ENCODE assay signal across 14 mouse cellular contexts in genomic region chr8:122520611-122521010, GRCm38 (mm10). TPM values are rescaled to one million over a fixed set of nuclear protein-coding genes. Genes with fewer than 3 reads are reported as not detected.
DNase-seq lines count a peak whose midpoint lies in the region; ATAC-seq lines count a peak whose summit lies in the region.
"Had no signal": no experiment of that assay in that cellular context is flagged by ENCODE, and none has a peak within 500 bp of the region (broad histone marks: within the 10 kb centered on the region; RNA-seq: fewer than 3 reads in every experiment).

No protein-coding gene starts in this region.

- H3K27me3 ChIP-seq in heart, embryonic 12.5 days (replicated peaks) = no peaks in the 10 kb centered on the region
- H3K27me3 ChIP-seq in lung, embryonic 15.5 days = no peaks in the 10 kb centered on the region
- no peaks in the 10 kb centered on the region for H3K27me3 ChIP-seq in embryonic facial prominence, embryonic 14.5 days (replicated peaks; ENCODE audit: control insufficient read depth, insufficient read depth, low read length)
- H3K27me3 ChIP-seq in liver, embryonic 15.5 days = no peaks in the 10 kb centered on the region
- H3K27me3 ChIP-seq: forebrain, embryonic 15.5 days had no signal

- H3K9ac ChIP-seq in heart, embryonic 12.5 days = no peak overlapping the region
- H3K9ac ChIP-seq in lung, embryonic 15.5 days = no peak overlapping the region
- no peak overlapping the region for H3K9ac ChIP-seq in embryonic facial prominence, embryonic 14.5 days (ENCODE audit: low read depth, low read length)
- H3K9ac ChIP-seq in liver, embryonic 15.5 days = no peak overlapping the region; the same call in 1 of the 2 replicates
- H3K9ac ChIP-seq: forebrain, embryonic 15.5 days had no signal

- peaks cover 80% of the 10 kb centered on the region for H3K4me1 ChIP-seq in heart, embryonic 12.5 days (replicated peaks)
- H3K4me1 ChIP-seq in lung, embryonic 15.5 days = peaks cover 75% of the 10 kb centered on the region
- H3K4me1 ChIP-seq in embryonic facial prominence, embryonic 14.5 days (ENCODE audit: control insufficient read depth, insufficient read depth, low read length) = peaks cover 40% of the 10 kb centered on the region
- peaks cover 91% of the 10 kb centered on the region for H3K4me1 ChIP-seq in liver, embryonic 15.5 days (replicated peaks)

- intact Hi-C loops in heart, postnatal 14 days (cut with DNase I) = no loop called here

- no peak overlapping the region for H3K4me3 ChIP-seq in heart, embryonic 12.5 days
- H3K4me3 ChIP-seq in lung, embryonic 15.5 days = no peak overlapping the region
- H3K4me3 ChIP-seq in embryonic facial prominence, embryonic 14.5 days (ENCODE audit: low read depth, low read length) = no peak overlapping the region
- no peak overlapping the region for H3K4me3 ChIP-seq in liver, embryonic 15.5 days (replicated peaks)
- H3K4me3 ChIP-seq: forebrain, embryonic 15.5 days; left cerebral cortex, adult 2 months had no signal

- H3K36me3 ChIP-seq in heart, embryonic 12.5 days = no peaks in the 10 kb centered on the region
- no peaks in the 10 kb centered on the region for H3K36me3 ChIP-seq in lung, embryonic 15.5 days
- no peaks in the 10 kb centered on the region for H3K36me3 ChIP-seq in embryonic facial prominence, embryonic 14.5 days (ENCODE audit: control insufficient read depth, insufficient read depth, low read length)
- peaks cover 33% of the 10 kb centered on the region for H3K36me3 ChIP-seq in liver, embryonic 15.5 days (replicated peaks)
- H3K36me3 ChIP-seq: forebrain, embryonic 15.5 days had no signal

- WGBS in heart, embryonic 12.5 days = 39% methylated on average over 11 of the region's 11 CpGs
- 69% methylated on average over 11 of the region's 11 CpGs for WGBS in lung, embryonic 15.5 days
- 75% methylated on average over 11 of the region's 11 CpGs for WGBS in embryonic facial prominence, embryonic 14.5 days
- WGBS in liver, embryonic 15.5 days (ENCODE audit: insufficient replicate concordance) = 54% methylated on average over 11 of the region's 11 CpGs

- H3K9me3 ChIP-seq in heart, embryonic 12.5 days (replicated peaks) = no peaks in the 10 kb centered on the region
- no peaks in the 10 kb centered on the region for H3K9me3 ChIP-seq in lung, embryonic 15.5 days
- H3K9me3 ChIP-seq in embryonic facial prominence, embryonic 14.5 days (ENCODE audit: control insufficient read depth, low read length) = no peaks in the 10 kb centered on the region
- no peaks in the 10 kb centered on the region for H3K9me3 ChIP-seq in liver, embryonic 15.5 days (replicated peaks)
- H3K9me3 ChIP-seq: forebrain, embryonic 15.5 days had no signal

- peak overlapping the region; percentile 70 for H3K27ac ChIP-seq in heart, embryonic 12.5 days (ENCODE audit: poor library complexity, severe bottlenecking)
- H3K27ac ChIP-seq in lung, embryonic 15.5 days = peak overlapping the region; percentile 52
- H3K27ac ChIP-seq in embryonic facial prominence, embryonic 14.5 days (replicated peaks; ENCODE audit: low read depth, low read length) = peak overlapping the region; percentile 10; the same call in 1 of the 2 replicates
- H3K27ac ChIP-seq in liver, embryonic 15.5 days (replicated peaks) = peak overlapping the region; percentile 59
- H3K27ac ChIP-seq: forebrain, embryonic 15.5 days; left cerebral cortex, adult 2 months had no signal

- no peak overlapping the region for H3K4me2 ChIP-seq in heart, embryonic 12.5 days
- no peak overlapping the region for H3K4me2 ChIP-seq in lung, embryonic 15.5 days
- no peak overlapping the region for H3K4me2 ChIP-seq in embryonic facial prominence, embryonic 14.5 days (ENCODE audit: low read depth, low read length)
- H3K4me2 ChIP-seq in liver, embryonic 15.5 days = no peak overlapping the region
- H3K4me2 ChIP-seq: forebrain, embryonic 15.5 days had no signal

- ATAC-seq in heart, embryonic 12.5 days (ENCODE audit: insufficient number of reproducible peaks, low FRiP score) = no peak
- ATAC-seq in lung, embryonic 15.5 days (ENCODE audit: borderline replicate concordance, extremely low read depth, low FRiP score, low TSS enrichment) = no peak
- no peak for ATAC-seq in embryonic facial prominence, embryonic 14.5 days (ENCODE audit: low read depth)
- ATAC-seq in liver, embryonic 15.5 days (ENCODE audit: insufficient read depth) = no peak
- ATAC-seq: forebrain, embryonic 15.5 days; intestine, embryonic 16.5 days had no signal

- no peak for DNase-seq in heart, postnatal 14 days
- no peak for DNase-seq in lung, postnatal 36 days
- no peak for DNase-seq in embryonic facial prominence, embryonic 14.5 days (ENCODE audit: low spot score)
- no peak for DNase-seq in ovary, postnatal 10 days (ENCODE audit: low spot score)
- no peak for DNase-seq in B cell, adult 2 months
- DNase-seq: cerebellum, adult 18-20 months; retina, postnatal 1 day; thymus, postnatal 4 days had no signal

RNA-seq across cellular contexts. Expression of gene Piezo1, which starts 30.5 kb away (rescaled TPM):
- polyA plus RNA-seq in heart, embryonic 12.5 days (2016; fragmentation: Nextera tagmentation; extraction: Ambion mirVana) = 25.5 and 27.8 TPM in 2 replicates
- total RNA-seq in heart, postnatal 14 days (2021) = 10 to 100 TPM; 27.2 to 30.2 TPM
- 18.7 and 23.4 TPM in 2 replicates for polyA plus RNA-seq in lung, embryonic 15.5 days (2015; fragmentation: Nextera tagmentation; extraction: Ambion mirVana)
- polyA plus RNA-seq in embryonic facial prominence, embryonic 14.5 days (2014; fragmentation: Nextera tagmentation; extraction: Ambion mirVana) = 18.7 and 22.7 TPM in 2 replicates
- polyA plus RNA-seq in liver, embryonic 15.5 days (2015; fragmentation: Nextera tagmentation; extraction: Ambion mirVana) = 12.4 and 17.4 TPM in 2 replicates

RNA-seq across cellular contexts. Expression of gene Ctu2, which starts 44.7 kb away (rescaled TPM):
- 30.0 and 31.1 TPM in 2 replicates for polyA plus RNA-seq in heart, embryonic 12.5 days (2016; fragmentation: Nextera tagmentation; extraction: Ambion mirVana)
- total RNA-seq in heart, postnatal 14 days (2021) = 10 to 100 TPM; 10.8 TPM
- polyA plus RNA-seq in lung, embryonic 15.5 days (2015; fragmentation: Nextera tagmentation; extraction: Ambion mirVana) = 38.3 and 46.8 TPM in 2 replicates
- 49.0 and 49.2 TPM in 2 replicates for polyA plus RNA-seq in embryonic facial prominence, embryonic 14.5 days (2014; fragmentation: Nextera tagmentation; extraction: Ambion mirVana)
- polyA plus RNA-seq in liver, embryonic 15.5 days (2015; fragmentation: Nextera tagmentation; extraction: Ambion mirVana) = 12.4 and 13.1 TPM in 2 replicates

RNA-seq across cellular contexts. Expression of gene Rnf166, which starts 44.7 kb away (rescaled TPM):
- 33.7 and 39.7 TPM in 2 replicates for polyA plus RNA-seq in heart, embryonic 12.5 days (2016; fragmentation: Nextera tagmentation; extraction: Ambion mirVana)
- 10 to 100 TPM; 28.7 to 28.9 TPM for total RNA-seq in heart, postnatal 14 days (2021)
- 40.5 and 43.9 TPM in 2 replicates for polyA plus RNA-seq in lung, embryonic 15.5 days (2015; fragmentation: Nextera tagmentation; extraction: Ambion mirVana)
- 40.0 and 40.1 TPM in 2 replicates for polyA plus RNA-seq in embryonic facial prominence, embryonic 14.5 days (2014; fragmentation: Nextera tagmentation; extraction: Ambion mirVana)
- polyA plus RNA-seq in liver, embryonic 15.5 days (2015; fragmentation: Nextera tagmentation; extraction: Ambion mirVana) = 11.5 and 15.1 TPM in 2 replicates

RNA-seq across cellular contexts. Expression of gene Cdt1, which starts 47.2 kb away (rescaled TPM):
- 36.9 and 38.9 TPM in 2 replicates for polyA plus RNA-seq in heart, embryonic 12.5 days (2016; fragmentation: Nextera tagmentation; extraction: Ambion mirVana)
- total RNA-seq in heart, postnatal 14 days (2021) = 1 to 10 TPM; 3.6 to 4.6 TPM
- 42.7 and 44.9 TPM in 2 replicates for polyA plus RNA-seq in lung, embryonic 15.5 days (2015; fragmentation: Nextera tagmentation; extraction: Ambion mirVana)
- polyA plus RNA-seq in embryonic facial prominence, embryonic 14.5 days (2014; fragmentation: Nextera tagmentation; extraction: Ambion mirVana) = 32.9 and 33.7 TPM in 2 replicates
- polyA plus RNA-seq in liver, embryonic 15.5 days (2015; fragmentation: Nextera tagmentation; extraction: Ambion mirVana) = 45.9 and 46.0 TPM in 2 replicates

RNA-seq across cellular contexts. Expression of gene Aprt, which starts 56.1 kb away (rescaled TPM):
- 209 and 232 TPM in 2 replicates for polyA plus RNA-seq in heart, embryonic 12.5 days (2016; fragmentation: Nextera tagmentation; extraction: Ambion mirVana)
- total RNA-seq in heart, postnatal 14 days (2021) = 10 to 100 TPM; 32.7 to 34.5 TPM
- polyA plus RNA-seq in lung, embryonic 15.5 days (2015; fragmentation: Nextera tagmentation; extraction: Ambion mirVana) = 314 and 327 TPM in 2 replicates
- 291 and 314 TPM in 2 replicates for polyA plus RNA-seq in embryonic facial prominence, embryonic 14.5 days (2014; fragmentation: Nextera tagmentation; extraction: Ambion mirVana)
- 187 and 214 TPM in 2 replicates for polyA plus RNA-seq in liver, embryonic 15.5 days (2015; fragmentation: Nextera tagmentation; extraction: Ambion mirVana)

Comparison
In these comparisons a context has a peak if more than half of its experiments do, and no peak if none do; other contexts are left out.
1. H3K27ac ChIP-seq: peak in every context shown above with its lines; median percentile 70 in heart, embryonic 12.5 days; 59 in liver, embryonic 15.5 days; 52 in lung, embryonic 15.5 days; 10 in embryonic facial prominence, embryonic 14.5 days.